Mouse (Mus musculus) heart, embryonic 11.5 days (tissue): ENCODE results near the gene Carmil1. TPM values are rescaled to one million over a fixed set of nuclear protein-coding genes. Genes with fewer than 3 reads are reported as not detected.

Experiments
- ATAC-seq: fragments of 200-750 bp; cut with Nextera tagmentation; replicated peaks from 2 replicates; pipeline ENCODE4 v1.8.0; 2017; ENCODE audit warnings: moderate library complexity; ENCODE audit not compliant: insufficient number of reproducible peaks, low FRiP score, low TSS enrichment
- H3K27ac ChIP-seq: fragments of 300-500 bp; sonication (generic); 2 replicates; pipeline ENCODE4 v1.5.1; 2014; ENCODE audit warnings: mild to moderate bottlenecking, low read depth, low read length
- H3K27me3 ChIP-seq: fragments of 300-500 bp; sonication (generic); 2 replicates; pipeline ENCODE4 v1.6.1; 2014; ENCODE audit warnings: mild to moderate bottlenecking, low read length, mixed read lengths; ENCODE audit not compliant: control insufficient read depth, insufficient read depth
- H3K36me3 ChIP-seq: fragments of 300-500 bp; sonication (generic); 2 replicates; pipeline ENCODE4 v1.6.1; 2014; ENCODE audit warnings: mild to moderate bottlenecking, low read length, moderate library complexity, mixed read lengths; ENCODE audit not compliant: control insufficient read depth, insufficient read depth
- H3K4me1 ChIP-seq: fragments of 300-500 bp; sonication (generic); 2 replicates; pipeline ENCODE4 v1.6.1; 2014; ENCODE audit warnings: low read length; ENCODE audit not compliant: control insufficient read depth, insufficient read depth
- H3K4me2 ChIP-seq: fragments of 300-500 bp; sonication (generic); 2 replicates; pipeline ENCODE4 v1.6.1; 2014; ENCODE audit warnings: mild to moderate bottlenecking, moderate library complexity
- H3K4me3 ChIP-seq: fragments of 300-500 bp; sonication (generic); 2 replicates; pipeline ENCODE4 v1.5.1; 2014; ENCODE audit warnings: low read depth, low read length
- H3K9ac ChIP-seq: fragments of 300-500 bp; sonication (generic); 2 replicates; pipeline ENCODE4 v1.6.1; 2014; ENCODE audit warnings: mild to moderate bottlenecking, low read depth, low read length, moderate library complexity
- H3K9me3 ChIP-seq: fragments of 300-500 bp; sonication (generic); replicated peaks from 2 replicates; pipeline ENCODE4 v1.6.1; 2016; ENCODE audit warnings: low read length; ENCODE audit not compliant: control insufficient read depth
- WGBS: fragments of 180-500 bp; shearing (Covaris S2); extraction: QIAGEN DNeasy Blood & Tissue Kit; methylation state at CpG from one replicate; pipeline ENCODE4 v1.1.7; 2014; ENCODE audit not compliant: insufficient replicate concordance; 5-methylcytosine and 5-hydroxymethylcytosine counted together
- polyA plus RNA-seq: library from polyadenylated mRNA; unstranded; fragments of >200 nt; fragmentation: Nextera tagmentation; extraction: Ambion mirVana; gene quantifications from 2 replicates; pipeline ENCODE4 v1.2.1, GENCODE M21; 2014

Gene Carmil1
- polyA plus RNA-seq, 1 experiment from 2014 or later: 8.4 TPM

- peaks cover 31% of the 10 kb centered on the region for H3K27me3 ChIP-seq
- 10% methylated on average over 9 of the region's 9 CpGs for WGBS
Measured at GRCm38 (mm10) chr13:23994024-23994423, 286.6 kb downstream of the Carmil1 start.

GRCm38 (mm10) chr13:23990928-23991327, 289.7 kb downstream of the Carmil1 start, which contains the start of gene Scgn:
Gene Scgn, minus strand, starts transcription at chr13:23991214.
- Histone ChIP-seq H3K4me3 (no peak within 1 kb of the TSS), H3K36me3 (no peaks in the 10 kb centered on the region), H3K27ac (no peak within 1 kb of the TSS), H3K27me3 (peaks cover 36% of the 10 kb centered on the region), H3K9me3 (no peaks in the 10 kb centered on the region), H3K4me2 (no peak within 1 kb of the TSS), H3K9ac (no peak within 1 kb of the TSS), H3K4me1 (no peaks in the 10 kb centered on the region)
- ATAC-seq: no peak
- WGBS: under 1% methylated on average over 20 of the region's 20 CpGs

More at GRCm38 (mm10) chr13:23994024-23994423, 286.6 kb downstream of the Carmil1 start:
- ATAC-seq: no peak
- Histone ChIP-seq H3K9me3 (no peaks in the 10 kb centered on the region), H3K4me2 (no peak overlapping the region), H3K27ac (no peak overlapping the region), H3K9ac (no peak overlapping the region), H3K4me1 (no peaks in the 10 kb centered on the region), H3K4me3 (no peak overlapping the region), H3K36me3 (no peaks in the 10 kb centered on the region)

GRCm38 (mm10) chr13:23990451-23990850, 290.1 kb downstream of the Carmil1 start:
- 39% methylated on average over 5 of the region's 5 CpGs for WGBS
- H3K27me3 ChIP-seq: peaks cover 33% of the 10 kb centered on the region
- no peak for ATAC-seq
- no peak overlapping the region for H3K27ac ChIP-seq
- no peak overlapping the region for H3K4me3 ChIP-seq
- H3K4me2 ChIP-seq: no peak overlapping the region
- H3K9ac ChIP-seq: no peak overlapping the region
- no peaks in the 10 kb centered on the region for H3K9me3 ChIP-seq
- no peaks in the 10 kb centered on the region for H3K36me3 ChIP-seq
- H3K4me1 ChIP-seq: no peaks in the 10 kb centered on the region

GRCm38 (mm10) chr13:23985130-23985529, 295.5 kb downstream of the Carmil1 start:
- H3K27ac ChIP-seq: no peak overlapping the region
- H3K27me3 ChIP-seq: peaks cover 4% of the 10 kb centered on the region; the same call in 1 of the 2 replicates
- no peaks in the 10 kb centered on the region for H3K9me3 ChIP-seq
- H3K4me1 ChIP-seq: no peaks in the 10 kb centered on the region
- no peaks in the 10 kb centered on the region for H3K36me3 ChIP-seq
- WGBS: 36% methylated on average over 3 of the region's 3 CpGs
- H3K9ac ChIP-seq: no peak overlapping the region
- H3K4me2 ChIP-seq: no peak overlapping the region
- H3K4me3 ChIP-seq: no peak overlapping the region
- no peak for ATAC-seq

- no peaks in the 10 kb centered on the region for H3K36me3 ChIP-seq
- no peaks in the 10 kb centered on the region for H3K27me3 ChIP-seq
- H3K4me2 ChIP-seq: no peak overlapping the region
- H3K9ac ChIP-seq: no peak overlapping the region
- 57% methylated on average over 5 of the region's 5 CpGs for WGBS
- ATAC-seq: no peak
- no peak overlapping the region for H3K27ac ChIP-seq
- no peak overlapping the region for H3K4me3 ChIP-seq
- H3K9me3 ChIP-seq: no peaks in the 10 kb centered on the region
- H3K4me1 ChIP-seq: no peaks in the 10 kb centered on the region
Measured at GRCm38 (mm10) chr13:23972271-23972670, 308.3 kb downstream of the Carmil1 start.

- Histone ChIP-seq H3K4me1 (no peaks in the 10 kb centered on the region), H3K27ac (no peak overlapping the region), H3K36me3 (no peaks in the 10 kb centered on the region), H3K27me3 (no peaks in the 10 kb centered on the region), H3K4me2 (no peak overlapping the region), H3K4me3 (no peak overlapping the region), H3K9ac (no peak overlapping the region), H3K9me3 (no peaks in the 10 kb centered on the region)
- 55% methylated on average over 2 of the region's 2 CpGs for WGBS
- ATAC-seq: no peak
Measured at GRCm38 (mm10) chr13:23971870-23972269, 308.7 kb downstream of the Carmil1 start.

- Histone ChIP-seq H3K4me3 (no peak overlapping the region), H3K27ac (no peak overlapping the region), H3K27me3 (no peaks in the 10 kb centered on the region), H3K4me2 (no peak overlapping the region), H3K36me3 (no peaks in the 10 kb centered on the region), H3K9me3 (no peaks in the 10 kb centered on the region), H3K9ac (no peak overlapping the region), H3K4me1 (no peaks in the 10 kb centered on the region)
- 66% methylated on average over 2 of the region's 2 CpGs for WGBS
- ATAC-seq: no peak
Measured at GRCm38 (mm10) chr13:23964909-23965308, 315.7 kb downstream of the Carmil1 start.

Other genes with a start within 250 kb of the Carmil1 start
- 0.28 and 0.54 TPM in 2 replicates for gene Cmah, start 46.6 kb upstream of the Carmil1 start, polyA plus RNA-seq